ENCODE assay signal across 17 mouse cellular contexts in genomic region chr12:82256012-82256411, GRCm38 (mm10).
DNase-seq lines count a peak whose midpoint lies in the region; ATAC-seq lines count a peak whose summit lies in the region.
"Had no signal": no experiment of that assay in that cellular context is flagged by ENCODE, and none has a peak within 500 bp of the region (broad histone marks: within the 10 kb centered on the region; RNA-seq: fewer than 3 reads in every experiment).

No protein-coding gene starts in this region.

- H3K27ac ChIP-seq in hindbrain, embryonic 10.5 days: 0 out of 2 replicates have a peak overlapping the region, but pooled peaks have one; percentile 45
- no peak overlapping the region for H3K27ac ChIP-seq in hindbrain, embryonic 13.5 days
- H3K27ac ChIP-seq in forebrain, embryonic 13.5 days: no peak overlapping the region
- no peak overlapping the region for H3K27ac ChIP-seq in midbrain, embryonic 15.5 days
- H3K27ac ChIP-seq: limb, embryonic 12.5 days; neural tube, embryonic 12.5 days; stomach, embryonic 15.5 days had no signal

- ATAC-seq in hindbrain, embryonic 13.5 days (ENCODE audit: low FRiP score): no peak
- ATAC-seq in forebrain, embryonic 13.5 days: no peak
- no peak for ATAC-seq in midbrain, embryonic 15.5 days (replicated peaks)

- H3K9ac ChIP-seq in hindbrain, embryonic 13.5 days: no peak overlapping the region
- H3K9ac ChIP-seq in forebrain, embryonic 13.5 days: no peak overlapping the region
- H3K9ac ChIP-seq in midbrain, embryonic 15.5 days: no peak overlapping the region
- H3K9ac ChIP-seq: limb, embryonic 12.5 days; neural tube, embryonic 12.5 days; stomach, embryonic 15.5 days had no signal

- DNase-seq in hindbrain, embryonic 10.5 days (ENCODE audit: low spot score): no peak
- DNase-seq in fat pad, adult 2 months (ENCODE audit: extremely low read depth, low read depth, low spot score): peak; percentile 30
- DNase-seq in kidney, adult 18-20 months: peak; percentile 68
- DNase-seq in kidney, postnatal 14 days: peak; percentile 77
- DNase-seq: cerebellum, adult 11 months; cerebellum, postnatal 36 days; gastrocnemius, postnatal 25 days; layer of hippocampus, adult 9-11 months; lung, postnatal 14 days; spleen, adult 18-20 months; thymus, adult 2 months had no signal

- peaks cover 7% of the 10 kb centered on the region; the same call in 1 of the 2 replicates for H3K4me1 ChIP-seq in hindbrain, embryonic 10.5 days (replicated peaks)
- peaks cover 10% of the 10 kb centered on the region; the same call in 1 of the 2 replicates for H3K4me1 ChIP-seq in hindbrain, embryonic 13.5 days (replicated peaks)
- H3K4me1 ChIP-seq in forebrain, embryonic 13.5 days: peaks cover 7% of the 10 kb centered on the region; the same call in 1 of the 2 replicates
- H3K4me1 ChIP-seq in midbrain, embryonic 15.5 days: no peaks in the 10 kb centered on the region
- H3K4me1 ChIP-seq: neural tube, embryonic 12.5 days had no signal

- H3K36me3 ChIP-seq in hindbrain, embryonic 10.5 days: 0 out of 2 replicates have a peak, but pooled peaks cover 4% of the 10 kb centered on the region
- H3K36me3 ChIP-seq in hindbrain, embryonic 13.5 days: no peaks in the 10 kb centered on the region
- H3K36me3 ChIP-seq in forebrain, embryonic 13.5 days (ENCODE audit: poor library complexity, severe bottlenecking): no peaks in the 10 kb centered on the region
- no peaks in the 10 kb centered on the region for H3K36me3 ChIP-seq in midbrain, embryonic 15.5 days (replicated peaks)
- H3K36me3 ChIP-seq: limb, embryonic 12.5 days; neural tube, embryonic 12.5 days; stomach, embryonic 15.5 days had no signal

- no peak overlapping the region for H3K4me3 ChIP-seq in hindbrain, embryonic 10.5 days
- no peak overlapping the region for H3K4me3 ChIP-seq in hindbrain, embryonic 13.5 days
- no peak overlapping the region for H3K4me3 ChIP-seq in forebrain, embryonic 13.5 days
- H3K4me3 ChIP-seq in midbrain, embryonic 15.5 days: no peak overlapping the region
- H3K4me3 ChIP-seq: limb, embryonic 12.5 days; neural tube, embryonic 12.5 days; stomach, embryonic 15.5 days had no signal

- H3K4me2 ChIP-seq in hindbrain, embryonic 13.5 days: no peak overlapping the region
- H3K4me2 ChIP-seq in forebrain, embryonic 13.5 days: no peak overlapping the region
- H3K4me2 ChIP-seq in midbrain, embryonic 15.5 days: no peak overlapping the region
- H3K4me2 ChIP-seq: limb, embryonic 12.5 days; neural tube, embryonic 12.5 days; stomach, embryonic 15.5 days had no signal

- no peaks in the 10 kb centered on the region for H3K9me3 ChIP-seq in hindbrain, embryonic 10.5 days
- no peaks in the 10 kb centered on the region for H3K9me3 ChIP-seq in hindbrain, embryonic 13.5 days
- no peaks in the 10 kb centered on the region for H3K9me3 ChIP-seq in forebrain, embryonic 13.5 days (replicated peaks)
- H3K9me3 ChIP-seq in midbrain, embryonic 15.5 days: no peaks in the 10 kb centered on the region
- H3K9me3 ChIP-seq: limb, embryonic 12.5 days; neural tube, embryonic 12.5 days; stomach, embryonic 15.5 days had no signal

- WGBS in hindbrain, embryonic 10.5 days: 79% methylated on average over 5 of the region's 5 CpGs
- 90% methylated on average over 5 of the region's 5 CpGs for WGBS in hindbrain, embryonic 13.5 days
- 88% methylated on average over 5 of the region's 5 CpGs for WGBS in forebrain, embryonic 13.5 days
- 95% methylated on average over 5 of the region's 5 CpGs for WGBS in midbrain, embryonic 15.5 days

- no peaks in the 10 kb centered on the region for H3K27me3 ChIP-seq in hindbrain, embryonic 10.5 days (ENCODE audit: insufficient read depth, poor library complexity, severe bottlenecking)
- no peaks in the 10 kb centered on the region for H3K27me3 ChIP-seq in hindbrain, embryonic 13.5 days
- H3K27me3 ChIP-seq in forebrain, embryonic 13.5 days: no peaks in the 10 kb centered on the region
- no peaks in the 10 kb centered on the region for H3K27me3 ChIP-seq in midbrain, embryonic 15.5 days (replicated peaks)
- H3K27me3 ChIP-seq: limb, embryonic 12.5 days; neural tube, embryonic 12.5 days; stomach, embryonic 15.5 days had no signal
